Mouse (Mus musculus) erythroid progenitor cell, adult 5-6 weeks (primary cell): Measurements from ENCODE around the gene Ttc33. TPM values are rescaled to one million over a fixed set of nuclear protein-coding genes. Genes with fewer than 3 reads are reported as not detected.
"Not testable (repeated sequence)": the region's sequence is repeated elsewhere in the genome, so short reads cannot be mapped to it uniquely, and the experiment has no call there.

Experiments used
- ATAC-seq: replicated peaks from 2 replicates; pipeline ENCODE4 v1.8.0; 2016; ENCODE audit warnings: moderate number of reproducible peaks, mild to moderate bottlenecking, moderate TSS enrichment, inconsistent platforms; ENCODE audit not compliant: poor library complexity, low FRiP score, severe bottlenecking
- total RNA-seq, 2 experiments: library from RNA; stranded (forward) in 1 of 2; stranded (reverse) in 1 of 2; fragments of 150-400 nt in 1 of 2; fragments of 186-747, 209-891 nt in 1 of 2; gene quantifications; 2 replicates each; pipeline versions ENCODE4 v1.2.3 to v1.2.4; 2015 to 2017; ENCODE audit warnings: low replicate concordance in 2 of 2

Gene Ttc33
- total RNA-seq, 2 experiments from 2014 or later: 1.7 to 4.8 TPM

DNA sequence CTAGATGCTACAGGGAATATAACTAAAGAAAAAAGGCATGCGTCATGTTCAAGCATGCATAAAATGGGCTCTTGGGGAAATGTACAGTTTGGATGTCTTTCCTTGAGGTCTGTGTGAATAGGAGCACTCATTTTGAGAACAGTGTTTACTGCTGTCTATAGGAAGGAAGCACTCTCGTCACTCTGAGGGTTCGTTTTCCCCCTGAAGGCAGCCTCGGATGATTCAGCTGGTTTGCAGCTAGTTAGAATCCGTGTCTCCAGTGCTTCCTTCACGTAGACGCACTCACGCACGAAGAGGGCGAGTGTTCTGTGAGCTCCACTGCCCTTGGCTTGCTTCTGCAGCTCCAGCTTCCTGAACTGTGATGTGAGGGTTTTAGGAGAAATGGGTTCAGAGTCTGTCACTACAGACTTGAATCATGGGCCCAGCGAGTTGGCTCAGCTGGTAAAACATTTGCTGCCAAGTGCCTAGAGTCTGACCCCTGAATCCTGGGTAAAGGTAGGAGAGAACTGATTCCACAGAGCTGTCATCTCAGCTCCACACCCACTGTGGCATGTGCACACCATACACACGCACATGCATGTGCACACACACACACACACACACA is 12.0 kb upstream of the Ttc33 start:
- ATAC-seq: no peak

DNA sequence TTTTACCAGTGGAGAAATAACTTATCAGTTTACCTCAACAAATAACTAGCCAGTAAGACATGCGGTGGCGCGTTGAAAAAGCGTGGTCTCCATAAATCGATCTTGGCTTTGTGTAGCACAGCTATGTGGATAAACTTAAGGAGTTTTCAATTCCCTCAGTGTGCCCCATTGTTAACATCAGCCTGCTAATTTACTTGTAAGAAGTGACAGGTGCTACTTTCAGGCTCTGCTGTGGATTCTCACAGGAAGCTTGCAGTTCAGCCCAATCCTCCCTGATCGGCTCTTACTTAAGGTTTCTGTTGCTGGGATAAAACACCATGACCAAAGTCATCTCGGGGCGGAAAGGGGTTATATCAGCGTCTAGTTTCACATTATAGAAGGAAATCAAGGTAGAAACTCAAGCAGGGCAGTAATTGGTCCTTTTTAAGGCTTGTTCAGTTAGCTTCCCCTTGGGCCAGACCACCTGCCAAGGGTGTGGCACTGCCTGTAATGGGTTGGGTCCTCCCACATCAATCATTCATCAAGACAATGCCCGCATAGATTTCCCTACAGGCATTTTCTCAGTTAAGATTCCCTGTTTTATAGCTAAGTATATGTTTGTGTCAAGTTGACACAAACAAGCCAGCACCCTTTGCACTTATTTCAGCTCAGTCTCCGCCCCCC is 526 bp upstream of the Ttc33 start:
- ATAC-seq: no peak

DNA sequence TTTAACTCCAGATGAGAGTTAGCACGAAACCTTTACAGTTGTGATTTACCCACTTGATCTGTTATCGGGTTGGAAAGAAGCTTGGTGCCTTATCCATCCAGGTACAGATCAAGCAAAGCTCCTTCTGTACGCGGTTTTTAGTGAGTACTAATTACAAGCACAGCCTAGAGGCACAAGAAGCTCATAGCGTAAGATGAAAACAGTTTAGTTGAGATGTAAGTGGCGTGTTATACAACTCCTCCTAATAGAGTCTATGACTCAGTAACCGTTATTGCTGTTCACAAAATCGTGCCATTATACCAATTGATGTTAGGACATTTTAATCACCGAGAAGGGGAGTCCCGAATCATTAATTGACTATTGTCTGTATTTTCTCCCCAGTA is 959 bp downstream of the Ttc33 start:
- ATAC-seq: no peak

DNA sequence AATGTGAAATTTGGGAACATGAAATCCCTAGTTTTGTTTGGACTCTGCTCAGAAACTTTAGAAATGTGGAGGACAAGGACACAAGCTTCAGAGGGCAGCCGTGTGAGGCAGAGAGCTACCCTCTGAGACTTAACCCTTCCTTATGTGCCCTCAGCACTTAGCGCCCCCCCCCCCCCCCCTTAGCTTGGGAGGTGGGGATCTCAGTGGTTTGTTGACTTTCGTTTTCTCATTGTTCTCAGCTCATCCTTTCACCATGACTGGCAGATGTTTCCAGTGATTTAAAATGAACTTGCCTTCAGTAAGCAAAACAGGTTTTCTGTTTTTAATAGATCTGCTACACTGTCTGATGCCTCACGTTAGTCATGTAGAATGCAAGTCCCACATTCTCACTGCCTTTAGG is 1.8 kb downstream of the Ttc33 start:
- ATAC-seq: no peak

DNA sequence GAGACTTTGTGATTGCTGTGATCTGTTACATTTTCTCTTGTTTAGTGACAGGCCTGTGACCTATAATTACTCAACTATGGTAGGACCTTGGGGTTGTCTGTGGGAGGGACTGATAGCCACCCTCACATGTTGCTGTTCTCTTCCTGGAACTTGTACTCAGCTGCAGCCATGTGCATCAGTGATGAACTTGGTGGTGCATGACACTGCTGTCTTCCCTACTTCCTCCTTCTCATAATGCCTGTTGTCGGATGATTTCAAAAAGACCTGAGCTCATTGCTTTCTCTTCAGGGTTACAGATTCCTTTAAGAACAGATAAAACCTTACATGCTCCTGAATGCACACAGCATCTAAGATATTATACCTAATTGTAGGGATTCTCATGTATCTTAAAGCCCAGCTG is 2.7 kb downstream of the Ttc33 start:
- ATAC-seq: no peak

DNA sequence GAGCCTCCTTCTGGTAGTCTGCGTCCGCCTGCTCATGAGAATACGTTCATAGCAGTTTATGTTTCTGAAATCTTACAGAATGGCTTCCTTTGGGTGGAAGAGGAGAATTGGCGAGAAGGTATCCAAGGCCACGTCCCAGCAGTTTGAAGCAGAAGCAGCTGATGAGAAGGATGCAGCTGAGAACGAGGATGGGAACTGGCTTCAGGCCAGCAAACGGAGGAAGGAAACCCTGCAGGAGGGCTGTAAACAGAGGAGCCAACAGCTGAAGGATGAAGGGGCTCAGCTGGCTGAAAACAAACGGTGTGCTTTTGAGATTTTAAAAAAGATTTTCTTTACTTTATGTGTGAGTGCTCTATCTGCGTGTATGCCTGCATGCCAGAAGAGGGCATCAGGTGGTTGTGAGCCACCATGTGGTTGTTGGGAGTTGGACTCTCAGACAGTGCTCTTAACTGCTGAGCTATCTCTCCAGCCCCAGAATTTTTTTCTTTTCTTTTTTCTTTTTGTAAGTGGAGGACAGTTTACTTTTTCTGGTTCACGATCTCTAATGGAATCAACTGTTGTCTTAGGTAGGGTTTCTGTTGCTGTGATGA is 4.3 kb downstream of the Ttc33 start:
- ATAC-seq: no peak

DNA sequence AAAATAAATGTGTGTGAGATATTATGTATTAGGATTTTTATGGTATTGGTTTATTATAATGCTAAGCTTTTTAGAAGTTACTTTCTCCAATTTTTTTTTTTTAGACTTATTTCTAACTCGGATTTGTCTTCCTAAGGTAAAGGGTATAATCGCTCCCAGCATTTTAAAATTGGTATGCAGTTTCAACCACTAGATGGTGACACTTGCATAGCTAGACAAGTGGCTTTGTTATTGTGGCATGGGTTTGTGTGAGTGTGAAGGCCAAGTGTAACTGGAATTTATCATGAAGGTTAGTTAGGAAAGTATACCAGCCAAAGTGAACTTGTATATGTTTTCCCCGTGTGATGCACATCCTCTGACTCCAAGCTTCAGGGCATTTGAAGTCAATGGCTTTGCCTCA is 8.5 kb downstream of the Ttc33 start:
- ATAC-seq: no peak

DNA sequence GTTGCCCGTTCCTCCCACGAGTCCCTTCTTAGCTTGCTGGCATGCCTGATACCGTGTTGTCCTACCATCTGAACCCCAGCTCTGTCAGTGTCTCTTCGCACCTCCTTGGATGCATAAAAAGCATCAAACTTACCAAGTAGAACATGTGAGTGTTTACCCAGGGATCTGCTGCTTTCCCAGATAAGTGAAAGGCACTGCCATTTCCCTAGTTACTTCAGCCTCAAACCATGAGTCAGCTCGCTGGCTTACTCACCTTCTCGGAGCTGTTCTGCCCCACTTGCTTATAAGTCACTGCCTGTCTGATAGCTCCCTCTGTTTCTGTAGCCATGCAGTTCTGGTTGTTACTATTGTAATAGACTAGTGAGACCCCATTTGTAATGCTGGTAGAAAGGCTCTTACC is 9.1 kb downstream of the Ttc33 start:
- ATAC-seq: no peak

DNA sequence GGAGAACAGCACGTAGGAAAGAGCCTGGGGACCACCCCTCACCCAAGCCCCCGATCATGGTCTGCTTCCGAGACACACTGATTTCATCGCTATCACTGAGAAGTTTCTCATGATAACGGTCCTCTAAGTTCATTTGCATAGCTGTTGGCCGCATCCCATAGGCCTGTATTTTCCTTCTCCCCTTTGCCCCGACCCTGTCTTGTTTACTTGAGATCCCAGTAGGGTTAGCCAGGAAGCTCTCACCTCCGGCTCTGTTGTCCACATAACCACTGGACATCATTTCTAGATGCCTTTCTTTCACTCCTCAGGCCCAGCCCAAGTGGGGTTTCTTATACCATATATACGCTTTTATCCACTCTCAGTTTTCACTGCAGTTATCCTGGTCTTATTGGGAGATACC is 9.6 kb downstream of the Ttc33 start:
- ATAC-seq: no peak

DNA sequence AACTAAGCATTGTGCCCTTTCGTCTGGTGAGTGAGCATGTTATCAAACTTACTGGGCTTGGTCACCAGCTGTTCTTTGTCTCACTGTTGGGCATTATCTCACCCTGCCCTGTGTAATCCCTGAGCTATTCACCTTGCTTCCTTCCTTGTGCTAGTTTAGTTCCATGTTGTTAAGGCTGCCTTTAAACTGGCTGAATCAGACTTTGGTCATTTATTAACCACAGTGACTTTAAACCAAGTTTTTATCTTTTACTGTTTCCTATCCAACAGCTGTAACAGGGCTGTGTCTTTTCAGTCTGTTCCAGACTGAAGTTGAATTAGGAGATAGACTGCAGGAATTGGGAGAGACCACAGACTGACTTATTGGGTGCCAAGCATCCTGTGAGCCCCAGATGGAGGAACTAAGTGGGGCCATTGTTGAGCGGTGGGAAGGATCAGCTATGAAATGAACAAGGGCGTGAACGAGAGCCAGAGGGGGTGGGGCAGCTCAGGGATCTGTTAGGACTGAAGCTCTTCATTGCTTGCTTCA is 10.7 kb downstream of the Ttc33 start:
- no peak for ATAC-seq

DNA sequence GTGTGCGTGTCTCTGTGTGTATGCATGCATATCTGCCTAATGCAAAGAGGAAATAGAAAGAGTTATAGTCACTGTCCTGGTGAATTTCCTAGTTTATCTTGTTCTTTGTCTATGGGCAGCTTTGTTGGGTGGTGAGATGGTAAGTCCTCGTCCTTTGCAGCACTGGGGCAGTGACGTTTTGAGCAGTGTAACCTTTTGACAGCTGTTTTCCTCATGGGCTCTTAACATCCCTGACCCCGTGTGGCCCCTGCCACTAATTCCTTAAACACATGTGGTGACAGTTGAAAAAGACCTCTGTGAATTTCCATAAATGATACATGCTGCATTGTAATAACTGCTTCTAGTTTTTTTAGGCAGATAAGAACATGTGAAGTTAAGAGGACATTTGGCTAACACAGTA is 11.4 kb downstream of the Ttc33 start:
- ATAC-seq: no peak

DNA sequence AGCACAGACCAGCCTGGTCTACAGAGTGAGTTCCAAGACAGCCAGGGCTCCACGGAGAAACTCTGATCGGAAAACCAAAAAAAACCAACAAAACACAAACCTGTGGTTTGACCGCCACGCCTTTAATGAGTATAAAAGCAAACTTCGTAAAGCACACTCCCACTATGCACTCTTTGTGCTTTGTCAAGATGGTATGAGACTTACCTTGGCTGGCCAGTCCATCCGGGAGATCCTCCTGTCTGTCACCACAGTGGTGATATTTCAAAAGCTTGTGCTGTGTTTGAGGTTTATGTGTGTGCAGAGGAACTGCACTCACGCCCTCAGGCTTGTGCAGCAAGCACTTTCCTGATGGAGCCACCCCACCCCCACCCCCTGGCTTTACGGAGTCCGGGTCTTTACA is 19.9 kb downstream of the Ttc33 start:
- no peak for ATAC-seq

DNA sequence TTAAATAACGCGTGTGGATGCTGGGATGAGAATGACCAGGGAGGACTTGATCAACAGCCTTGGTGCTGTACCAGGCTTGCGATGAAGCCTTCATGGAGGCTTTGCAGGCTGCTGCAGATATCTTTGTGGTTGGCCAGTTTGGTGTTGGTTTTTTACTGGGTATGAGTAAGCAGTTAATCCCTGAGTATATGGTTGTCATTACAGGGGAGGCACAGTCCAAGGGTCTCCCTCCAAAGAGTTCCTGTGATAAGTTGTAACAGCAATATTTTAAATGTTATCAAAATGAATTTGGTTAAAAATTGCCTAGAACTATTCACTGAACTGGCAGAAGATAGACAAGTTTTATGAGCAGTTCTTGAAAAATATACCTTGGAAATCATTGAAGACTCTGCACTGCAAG is 23.8 kb downstream of the Ttc33 start:
- no peak for ATAC-seq

DNA sequence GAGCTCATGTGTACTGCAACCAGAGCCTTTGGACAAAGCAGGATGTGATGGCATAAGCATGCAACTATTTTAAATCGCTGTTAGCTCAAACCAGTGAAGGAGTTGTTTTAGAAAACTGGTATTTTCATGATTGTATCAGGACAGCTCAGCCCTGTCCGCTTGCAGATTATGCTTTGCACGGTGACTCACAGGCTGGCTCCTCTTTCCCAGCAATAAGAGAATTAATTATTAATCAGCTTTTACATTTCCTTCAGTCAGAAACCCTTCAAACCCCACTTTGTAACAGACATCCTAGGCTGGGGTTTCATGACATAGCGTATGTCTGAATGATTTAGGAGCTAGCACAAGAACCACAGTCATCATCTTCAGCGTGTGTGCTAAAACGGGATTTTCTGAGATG is 35.2 kb downstream of the Ttc33 start:
- ATAC-seq: no peak

DNA sequence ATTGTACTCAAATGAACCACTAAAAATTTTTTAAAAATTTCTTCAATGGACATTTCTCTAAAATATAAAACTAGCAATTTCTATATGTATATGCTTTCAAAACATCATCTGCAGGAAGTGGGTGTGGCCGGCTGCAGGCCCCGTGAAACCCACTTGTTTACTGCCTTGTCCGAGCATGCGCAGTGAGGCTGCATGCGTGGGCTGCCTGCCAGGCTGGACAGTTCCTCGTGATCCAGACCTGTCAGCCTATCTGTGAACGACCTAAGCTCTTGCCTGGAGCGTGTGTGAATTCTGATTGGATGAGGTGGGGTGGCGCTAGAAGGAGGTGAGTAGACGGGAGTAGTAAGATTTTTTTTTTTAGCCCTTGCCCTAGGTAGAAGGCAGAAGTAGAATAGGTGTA is 45.4 kb downstream of the Ttc33 start:
- not testable (repeated sequence) for ATAC-seq

DNA sequence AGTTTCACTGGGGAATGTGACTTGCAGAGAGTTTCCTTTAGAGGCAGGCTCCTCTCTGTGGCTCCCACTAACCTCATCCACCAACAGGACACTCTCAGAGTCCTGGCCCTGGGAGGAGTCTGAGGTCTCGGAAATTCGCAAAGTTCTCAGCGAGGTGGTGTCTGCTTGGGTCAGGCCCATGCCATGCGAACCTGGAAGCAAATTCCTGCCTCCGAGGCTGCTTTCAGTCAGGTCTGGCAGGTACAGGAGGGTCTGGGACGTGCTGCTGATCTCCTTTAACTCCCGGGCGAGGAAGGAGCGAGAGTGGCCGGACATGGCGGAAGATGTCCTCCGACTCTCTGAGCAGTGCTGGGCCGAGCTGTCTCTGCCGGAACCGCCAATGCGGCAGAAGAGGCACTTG is 49.3 kb downstream of the Ttc33 start:
- no peak for ATAC-seq

DNA sequence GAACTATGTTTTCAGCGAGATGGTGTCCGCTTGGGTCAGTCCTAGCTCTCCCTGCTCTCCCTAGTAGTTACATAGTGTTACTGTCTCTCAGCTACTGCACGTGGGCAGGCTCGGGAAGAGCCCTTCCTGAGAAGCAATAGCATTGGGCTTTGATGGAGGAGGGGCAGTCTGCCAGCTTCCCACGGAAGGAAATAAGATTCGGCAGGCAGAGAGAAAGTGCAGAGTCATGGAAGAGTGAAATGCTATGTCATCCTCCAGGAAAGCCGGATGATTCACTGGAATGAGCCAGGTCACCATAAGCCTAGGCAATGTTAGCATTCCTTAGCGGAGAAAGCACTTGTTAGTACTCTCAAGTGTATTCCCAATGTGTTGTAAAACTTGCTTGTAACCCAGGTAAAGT is 50.2 kb downstream of the Ttc33 start:
- ATAC-seq: peak; percentile 57

DNA sequence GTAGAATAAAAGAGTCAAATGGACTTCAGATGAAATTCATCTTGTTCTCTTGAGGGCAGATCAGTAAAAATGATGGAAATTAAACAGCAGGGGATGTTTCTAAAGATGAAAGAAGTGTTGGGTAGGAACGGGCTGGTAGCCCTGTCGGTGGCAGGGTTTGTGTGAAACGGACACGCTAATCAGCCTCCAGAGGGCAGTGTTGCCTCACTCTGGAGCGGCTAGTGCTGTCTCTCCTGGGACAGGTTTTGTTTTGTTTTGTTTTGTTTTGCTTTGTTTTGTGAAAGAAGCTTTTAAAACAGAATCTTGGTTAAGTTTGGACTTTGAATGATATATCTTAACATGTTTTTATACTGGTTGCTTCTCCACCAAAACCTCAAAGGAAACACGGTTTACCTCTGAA is 51.2 kb downstream of the Ttc33 start:
- peak; percentile 81 for ATAC-seq

DNA sequence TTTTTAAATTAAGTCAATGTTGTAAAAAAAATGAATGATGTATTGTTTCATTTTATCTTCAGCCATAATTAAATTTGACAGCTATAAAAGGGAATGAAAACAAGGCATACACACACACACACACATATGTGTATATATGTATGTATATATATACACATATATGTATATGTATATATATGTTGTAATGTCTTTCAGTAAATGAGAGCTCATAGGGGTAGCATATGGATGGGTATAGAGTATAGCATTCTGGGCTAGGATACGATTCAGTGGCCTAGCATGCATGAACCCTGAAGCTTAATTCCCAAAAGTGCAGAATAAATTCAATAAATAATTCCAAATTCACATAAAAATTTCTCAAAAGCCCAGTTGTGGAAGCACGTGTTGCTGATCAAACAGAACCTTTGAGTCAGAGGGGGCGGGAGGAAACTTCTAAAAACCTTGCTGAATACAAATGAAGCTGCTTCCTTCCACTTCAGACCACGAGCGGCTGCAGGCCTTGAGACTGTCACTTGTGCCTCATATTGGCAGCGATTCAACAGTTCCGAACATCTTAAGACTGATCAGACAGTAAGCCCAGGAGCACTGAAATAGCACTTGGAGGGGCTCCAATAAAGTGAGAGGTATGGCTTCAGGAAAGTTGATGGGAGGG is 51.8 kb downstream of the Ttc33 start:
- no peak for ATAC-seq

DNA sequence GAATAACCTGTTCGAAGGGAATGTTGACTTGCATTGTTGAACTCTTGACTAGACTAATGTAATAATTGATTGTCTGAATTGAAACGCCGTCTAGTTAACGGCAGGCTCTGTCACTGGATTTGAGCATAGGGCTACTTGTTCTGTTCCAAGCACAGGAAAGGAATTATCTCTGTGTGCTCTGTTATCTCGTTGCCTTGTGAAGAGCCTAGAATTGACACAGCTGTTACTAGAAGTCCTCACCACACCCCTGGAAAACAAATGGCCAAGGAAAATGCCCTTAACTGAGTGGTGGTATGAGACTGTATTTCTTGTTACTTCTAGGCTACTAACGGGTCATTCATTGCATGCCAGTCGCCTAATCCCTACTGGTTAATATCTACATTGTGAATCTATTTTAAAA is 52.7 kb downstream of the Ttc33 start:
- ATAC-seq: no peak

DNA sequence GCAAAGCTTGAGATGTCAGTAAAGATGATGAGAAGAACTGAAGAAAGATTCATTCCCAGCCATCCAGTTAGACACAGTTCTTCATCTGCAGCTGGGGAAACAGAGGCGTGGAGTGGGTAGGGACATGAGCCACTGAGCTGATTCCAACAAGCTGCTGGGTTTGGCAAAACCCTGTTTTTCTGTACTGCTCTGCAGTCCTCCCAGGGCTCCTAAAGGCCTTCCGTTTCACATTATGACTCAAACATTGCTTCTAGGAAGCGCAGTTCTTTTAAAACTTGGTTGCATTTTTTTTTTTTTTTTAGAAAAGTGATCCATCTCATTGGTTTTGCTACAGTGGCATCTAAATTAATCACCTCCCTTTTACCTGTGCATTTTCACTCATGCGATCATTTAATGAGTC is 53.2 kb downstream of the Ttc33 start:
- no peak for ATAC-seq
